Mouse (Mus musculus) ES-E14 (cell line): ENCODE results near the gene Top1.

Experiments used
- HCFC1 ChIP-seq: IDR thresholded peaks from 2 replicates; pipeline ENCODE4 v1.6.1; 2012; ENCODE audit warnings: low read length, inconsistent platforms, borderline replicate concordance; ENCODE audit not compliant: insufficient read depth
- ZC3H11A ChIP-seq: IDR thresholded peaks from 2 replicates; pipeline ENCODE4 v1.6.1; 2012; ENCODE audit warnings: low read depth, mild to moderate bottlenecking, inconsistent platforms, low read length, borderline replicate concordance

GRCm38 (mm10) chr2:160658811-160659210, 13.1 kb downstream of the Top1 start:
- TF ChIP-seq ZC3H11A (no peak), HCFC1 (no peak)
